Mouse (Mus musculus): ENCODE data around the gene Dpagt1. TPM values are rescaled to one million over a fixed set of nuclear protein-coding genes. Genes with fewer than 3 reads are reported as not detected.
"Not testable (repeated sequence)": the region's sequence is repeated elsewhere in the genome, so short reads cannot be mapped to it uniquely, and the experiment has no call there.

The Dpagt1 gene
- polyA plus RNA-seq, 1 experiment from 2014 or later: 37.0 TPM

- in situ Hi-C loops (cut with MboI; ENCODE audit: low pct_unique_long_range_greater_than_20kb): no loop called here
- no peak for TF ChIP-seq CTCF (IDR thresholded peaks at IDR 0.05)
- POLR2A ChIA-PET: no interaction called here
- H3K27me3 ChIP-seq: no peaks in the 10 kb centered on the region
- CTCF ChIA-PET: interaction anchor here (1.9 kb wide), 1 partner anchor 9 kb away, joined by 7 read pairs; no protein-coding TSS in a partner anchor
- no peak for ATAC-seq
- DNase-seq (ENCODE audit: low read depth, low spot score): no peak
Observed at GRCm38 (mm10) chr9:44318076-44318825, 7.6 kb upstream of the Dpagt1 start.

- no peak for TF ChIP-seq CTCF (IDR thresholded peaks at IDR 0.05)
- in situ Hi-C loops (cut with MboI; ENCODE audit: low pct_unique_long_range_greater_than_20kb): no loop called here
- no peak for ATAC-seq
- CTCF ChIA-PET: interaction anchor here (1.9 kb wide), 1 partner anchor 9 kb away, joined by 7 read pairs; no protein-coding TSS in a partner anchor
- H3K27me3 ChIP-seq: no peaks in the 10 kb centered on the region
- no peak for DNase-seq (ENCODE audit: low read depth, low spot score)
- POLR2A ChIA-PET: interaction anchor here (2.8 kb wide), 1 partner anchor 16 kb away, joined by 16 read pairs; the partner anchor contains the start of gene H2afx
Observed at GRCm38 (mm10) chr9:44318826-44319095, 7.1 kb upstream of the Dpagt1 start.

- POLR2A ChIA-PET: interaction anchor here (0.9 to 2.8 kb wide), 4 partner anchors 10 to 172 kb away, joined by 3 to 16 read pairs (median 4); partner anchors contain the start of gene H2afx
- in situ Hi-C loops (cut with MboI; ENCODE audit: low pct_unique_long_range_greater_than_20kb): no loop called here
- no peak for TF ChIP-seq CTCF (IDR thresholded peaks at IDR 0.05)
- CTCF ChIA-PET: interaction anchor here (0.6 to 1.9 kb wide), 2 partner anchors 10 to 12 kb away, joined by 3 to 7 read pairs; no protein-coding TSS in a partner anchor
- no peaks in the 10 kb centered on the region for H3K27me3 ChIP-seq
- no peak for DNase-seq (ENCODE audit: low read depth, low spot score)
- peak; percentile 27 for ATAC-seq
Observed at GRCm38 (mm10) chr9:44319105-44319886, 6.5 kb upstream of the Dpagt1 start.

GRCm38 (mm10) chr9:44319887-44320798 is 5.7 kb upstream of the Dpagt1 start, which contains the start of gene C2cd2l:
C2cd2l (minus strand) TSS chr9:44320285.
- CTCF ChIA-PET: interaction anchor here (0.6 to 1.7 kb wide), 4 partner anchors 9 to 63 kb away, joined by 3 read pairs; no protein-coding TSS in a partner anchor
- in situ Hi-C loops (cut with MboI; ENCODE audit: low pct_unique_long_range_greater_than_20kb): no loop called here
- ATAC-seq (peak; percentile 91), DNase-seq (ENCODE audit: low read depth, low spot score) (peak; percentile 71)
- POLR2A ChIA-PET: interaction anchor here (0.9 to 2.8 kb wide), 5 partner anchors 9 to 173 kb away, joined by 3 to 16 read pairs (median 4); partner anchors contain the start of gene H2afx
- H3K27me3 ChIP-seq: no peaks in the 10 kb centered on the region
- TF ChIP-seq CTCF (IDR thresholded peaks at IDR 0.05): no peak

- ChIA-PET POLR2A (interaction anchor here (0.9 to 2.8 kb wide), 3 partner anchors 8 to 58 kb away, joined by 3 to 16 read pairs (median 5); partner anchors contain the start of gene H2afx), CTCF (interaction anchor here (0.7 to 1.7 kb wide), 3 partner anchors 9 to 62 kb away, joined by 3 read pairs; no protein-coding TSS in a partner anchor)
- DNase-seq (ENCODE audit: low read depth, low spot score) (no peak), ATAC-seq (no peak)
- H3K27me3 ChIP-seq: no peaks in the 10 kb centered on the region
- in situ Hi-C loops (cut with MboI; ENCODE audit: low pct_unique_long_range_greater_than_20kb): no loop called here
- no peak for TF ChIP-seq CTCF (IDR thresholded peaks at IDR 0.05)
Observed at GRCm38 (mm10) chr9:44320799-44321133, 5.1 kb upstream of the Dpagt1 start.

- not testable (repeated sequence) for ATAC-seq
Observed at GRCm38 (mm10) chr9:44323656-44324055, 2.2 kb upstream of the Dpagt1 start.

GRCm38 (mm10) chr9:44324147-44324546 is 1.7 kb upstream of the Dpagt1 start:
- H3K27me3 ChIP-seq: no peaks in the 10 kb centered on the region
- TF ChIP-seq CTCF (IDR thresholded peaks at IDR 0.05): no peak
- ATAC-seq: no peak
- ChIA-PET CTCF (no interaction called here), POLR2A (no interaction called here)
- no peak for DNase-seq (ENCODE audit: low read depth, low spot score)
- in situ Hi-C loops (cut with MboI; ENCODE audit: low pct_unique_long_range_greater_than_20kb): no loop called here

More at GRCm38 (mm10) chr9:44323656-44324055, 2.2 kb upstream of the Dpagt1 start:
- H3K27me3 ChIP-seq; in situ Hi-C loops (cut with MboI; ENCODE audit: low pct_unique_long_range_greater_than_20kb); DNase-seq (ENCODE audit: low read depth, low spot score); POLR2A ChIA-PET: not testable (repeated sequence)
- CTCF ChIA-PET: interaction anchor here (1.6 to 1.9 kb wide), 2 partner anchors 11 to 90 kb away, joined by 3 to 7 read pairs; partner anchors contain the start of gene H2afx

GRCm38 (mm10) chr9:44325032-44325767 is 619 bp upstream of the Dpagt1 start:
- H3K27me3 ChIP-seq; in situ Hi-C loops (cut with MboI; ENCODE audit: low pct_unique_long_range_greater_than_20kb); DNase-seq (ENCODE audit: low read depth, low spot score); ATAC-seq: not testable (repeated sequence)
- POLR2A ChIA-PET: interaction anchor here (1.3 kb wide), 2 partner anchors 10 to 58 kb away, joined by 4 read pairs; partner anchors contain the start of gene H2afx
- CTCF ChIA-PET: interaction anchor here (1.1 to 1.4 kb wide), 2 partner anchors 10 to 12 kb away, joined by 3 to 4 read pairs; partner anchors contain the start of gene H2afx

All from Patski (cell line).